Mouse (Mus musculus): ENCODE measurements at regions not wholly inside any gene's neighbourhood (a gene's known extent, or its start where the extent isn't known, plus 50 kb on each side); places are given as distances from the start of the nearest gene placed in this dataset.

DNA sequence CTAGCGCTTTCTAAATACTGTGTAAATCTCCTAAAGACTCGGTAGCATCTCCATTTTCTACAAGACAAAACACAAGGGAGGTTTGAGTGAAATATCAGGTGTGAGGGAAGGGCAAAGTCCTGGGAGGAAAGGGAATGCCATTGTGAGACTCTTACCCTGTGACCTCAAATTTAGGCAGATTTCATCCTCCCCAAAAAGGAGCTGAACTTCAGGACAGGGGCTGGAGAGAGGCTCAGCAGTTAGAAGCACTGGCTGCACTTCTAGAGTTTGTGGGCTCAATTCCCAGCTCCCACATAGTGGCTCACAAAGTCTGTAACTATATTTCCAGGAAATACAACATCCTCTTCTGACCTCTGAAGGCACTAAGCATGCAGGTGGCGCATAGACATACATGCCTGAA lies 66.6 kb upstream of the Sertad2 start:
- TF ChIP-seq MAZ (IDR thresholded peaks at IDR 0.05; ENCODE audit: low read depth, low read length): no peak
- no peak for TF ChIP-seq SIN3A (IDR thresholded peaks at IDR 0.05; ENCODE audit: low read length)
- no peak for TF ChIP-seq TCF12 (IDR thresholded peaks at IDR 0.05; ENCODE audit: low read depth, low read length)
- no peak for TF ChIP-seq RAD21 (IDR thresholded peaks at IDR 0.05; ENCODE audit: low read depth, low read length)
- no peak for TF ChIP-seq MEF2A (IDR thresholded peaks at IDR 0.05; ENCODE audit: extremely low read depth, insufficient replicate concordance, low read depth, low read length, poor library complexity, severe bottlenecking)
- no peak for TF ChIP-seq USF1 (IDR thresholded peaks at IDR 0.05; ENCODE audit: low read depth, low read length)
- TF ChIP-seq GATA1 (IDR thresholded peaks at IDR 0.05; ENCODE audit: low read depth, low read length): no peak
- TF ChIP-seq BHLHE40 (IDR thresholded peaks at IDR 0.05; ENCODE audit: borderline replicate concordance, low read depth, low read length): no peak
- no peak for TF ChIP-seq SMC3 (IDR thresholded peaks at IDR 0.05; ENCODE audit: low read depth, low read length)
- no peak for TF ChIP-seq POLR2AphosphoS5 (IDR thresholded peaks at IDR 0.05; ENCODE audit: borderline replicate concordance, low read depth, low read length)
- no peak for TF ChIP-seq ETS1 (IDR thresholded peaks at IDR 0.05; ENCODE audit: low read depth, low read length)
- TF ChIP-seq NRF1 (IDR thresholded peaks at IDR 0.05; ENCODE audit: insufficient read depth, low read depth, low read length, poor library complexity, severe bottlenecking): no peak
- Histone ChIP-seq H3K4me3 (ENCODE audit: control insufficient read depth in 1 of 2, insufficient read depth in 1 of 2, low read depth in 2 of 2, low read length in 2 of 2) (no peak overlapping the region), H3K4me1 (ENCODE audit: control insufficient read depth in 1 of 2, insufficient read depth in 2 of 2, low read length in 2 of 2) (peaks cover 0 to 8% of the 10 kb centered on the region in 2 experiments; a peak in 2 of 4 replicates), H3K27me3 (ENCODE audit: control insufficient read depth in 1 of 2, insufficient read depth in 2 of 2, low read length in 2 of 2) (0 out of 4 replicates have a peak, but pooled peaks cover 0 to 1% of the 10 kb centered on the region in 2 experiments), H3K79me2 (ENCODE audit: control insufficient read depth, insufficient read depth, low read length, poor library complexity) (no peaks in the 10 kb centered on the region), H3K9ac (ENCODE audit: control insufficient read depth, low read depth, low read length, poor library complexity, severe bottlenecking) (no peak overlapping the region), H3K36me3 (ENCODE audit: control insufficient read depth in 1 of 2, insufficient read depth in 2 of 2, low read length in 2 of 2) (no peaks in the 10 kb centered on the region; a peak in 1 of 4 replicates), H3K9me3 (replicated peaks; ENCODE audit: insufficient read depth, low read length) (no peaks in the 10 kb centered on the region), H3K27ac (ENCODE audit: control insufficient read depth, low read depth, low read length) (no peak overlapping the region)
- DNase-seq (ENCODE audit: low read depth, low spot score): no peak

GRCm38 (mm10) chr11:20477183-20478037 lies 65.6 kb upstream of the Sertad2 start:
- H3K4me3 ChIP-seq (ENCODE audit: control insufficient read depth in 1 of 2, insufficient read depth in 1 of 2, low read depth in 2 of 2, low read length in 2 of 2): peak overlapping the region in 1 of 2 experiments; percentile 16; a peak in 1 of 4 replicates
- H3K27me3 ChIP-seq (ENCODE audit: control insufficient read depth in 1 of 2, insufficient read depth in 2 of 2, low read length in 2 of 2): 0 out of 4 replicates have a peak, but pooled peaks cover 0 to 1% of the 10 kb centered on the region in 2 experiments
- H3K4me1 ChIP-seq (ENCODE audit: control insufficient read depth in 1 of 2, insufficient read depth in 2 of 2, low read length in 2 of 2): peaks cover 0 to 8% of the 10 kb centered on the region in 2 experiments; a peak in 2 of 4 replicates
- H3K36me3 ChIP-seq (ENCODE audit: control insufficient read depth in 1 of 2, insufficient read depth in 2 of 2, low read length in 2 of 2): no peaks in the 10 kb centered on the region; a peak in 1 of 4 replicates
- DNase-seq (ENCODE audit: low read depth, low spot score): peak; percentile 68
- peak; percentile 3 to 35 (median 8); a peak in 1 of 6 replicates for TF ChIP-seq CTCF (IDR thresholded peaks at IDR 0.05 in 2 of 3, conservative IDR thresholded peaks at IDR 0.05 in 1 of 3; ENCODE audit: control insufficient read depth in 1 of 3, insufficient read depth in 1 of 3, low read depth in 2 of 3, low read length in 3 of 3, poor library complexity in 1 of 3, severe bottlenecking in 1 of 3)
- TF ChIP-seq MXI1 (IDR thresholded peaks at IDR 0.05; ENCODE audit: low read depth, low read length): 0 out of 2 replicates have a peak, but pooled peaks have one; percentile 22
- TF ChIP-seq USF1 (IDR thresholded peaks at IDR 0.05; ENCODE audit: low read depth, low read length): peak; percentile 50; the same call in 1 of the 2 replicates
- no peak for TF ChIP-seq ETS1 (IDR thresholded peaks at IDR 0.05; ENCODE audit: low read depth, low read length)
- no peak for TF ChIP-seq HCFC1 (IDR thresholded peaks at IDR 0.05; ENCODE audit: low read depth, low read length)
- TF ChIP-seq RAD21 (IDR thresholded peaks at IDR 0.05; ENCODE audit: low read depth, low read length): peak; percentile 32
- no peak for TF ChIP-seq UBTF (IDR thresholded peaks at IDR 0.05; ENCODE audit: borderline replicate concordance, insufficient read depth, low read depth, low read length)
- TF ChIP-seq SMC3 (IDR thresholded peaks at IDR 0.05; ENCODE audit: low read depth, low read length): peak; percentile 37
- peak; percentile 41; the same call in 1 of the 2 replicates for TF ChIP-seq MYC (IDR thresholded peaks at IDR 0.05; ENCODE audit: low read depth, low read length)
- peak; percentile 79 for TF ChIP-seq MAX (IDR thresholded peaks at IDR 0.05; ENCODE audit: low read length)
- no peak for TF ChIP-seq ZNF384 (IDR thresholded peaks at IDR 0.05; ENCODE audit: low read depth, low read length)
- peak overlapping the region; percentile 43 for H3K9ac ChIP-seq (ENCODE audit: control insufficient read depth, low read depth, low read length, poor library complexity, severe bottlenecking)
- no peaks in the 10 kb centered on the region for H3K9me3 ChIP-seq (replicated peaks; ENCODE audit: insufficient read depth, low read length)
- no peaks in the 10 kb centered on the region for H3K79me2 ChIP-seq (ENCODE audit: control insufficient read depth, insufficient read depth, low read length, poor library complexity)
- H3K27ac ChIP-seq (ENCODE audit: control insufficient read depth, low read depth, low read length): no peak overlapping the region; the same call in 1 of the 2 replicates

Measured in MEL (cell line).